Mouse (Mus musculus): ENCODE measurements around the gene Itsn1. TPM values are rescaled to one million over a fixed set of nuclear protein-coding genes. Genes with fewer than 3 reads are reported as not detected.

The Itsn1 gene
- total and polyA plus RNA-seq, 2 experiments from 2014 or later = 11.9 to 64.7 TPM

DNA sequence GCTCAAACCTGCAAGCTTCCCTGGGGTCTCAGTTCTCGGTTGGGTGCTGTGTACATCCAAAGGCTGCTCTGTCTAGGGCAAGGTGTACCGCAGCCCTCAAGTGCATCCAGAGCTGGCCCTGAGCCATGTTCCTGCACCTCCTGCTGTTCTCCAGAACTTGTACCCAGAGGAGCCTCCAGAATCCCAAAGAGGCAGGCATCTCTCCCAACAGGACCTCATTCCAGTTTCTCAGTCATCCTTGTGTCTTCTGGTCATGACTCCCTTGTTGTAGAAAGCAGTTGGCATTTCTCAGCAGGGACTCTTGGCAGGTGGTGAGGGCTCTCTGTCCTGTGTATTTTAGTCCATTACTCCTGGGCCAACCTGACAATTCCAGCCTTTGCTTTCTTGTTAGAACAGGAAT, 154.6 kb downstream of the Itsn1 start:
- no peak for DNase-seq (ENCODE audit: low spot score)

DNA sequence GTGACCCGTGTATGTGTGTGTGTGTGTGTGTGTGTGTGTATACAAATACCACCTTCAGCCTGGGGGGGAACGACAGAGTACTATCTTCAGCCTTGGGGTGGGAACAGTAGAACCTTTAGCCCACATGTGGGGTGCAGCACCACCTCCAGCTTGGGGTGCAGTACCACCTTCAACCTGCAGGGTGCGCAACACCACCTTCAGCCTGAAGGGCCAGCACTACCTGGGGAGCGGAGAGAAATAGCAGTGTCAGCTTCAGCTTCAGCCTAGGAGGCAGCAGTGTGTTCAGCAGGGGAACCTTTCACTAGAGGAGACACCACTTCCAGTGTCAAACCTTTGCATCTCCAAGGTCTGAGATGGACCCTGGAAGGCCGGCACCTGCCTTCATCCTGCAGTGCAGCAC, 155.1 kb downstream of the Itsn1 start:
- Histone ChIP-seq H3K4me3 (ENCODE audit: low read depth, low read length) (no peak overlapping the region), H3K27ac (ENCODE audit: low read depth) (no peak overlapping the region), H3K4me2 (ENCODE audit: low read depth, low read length) (no peak overlapping the region), H3K27me3 (ENCODE audit: control insufficient read depth, insufficient read depth, low read length) (no peaks in the 10 kb centered on the region), H3K9ac (replicated peaks; ENCODE audit: low read depth, low read length) (no peak overlapping the region), H3K9me3 (replicated peaks; ENCODE audit: control insufficient read depth, low read length) (no peaks in the 10 kb centered on the region), H3K36me3 (replicated peaks; ENCODE audit: control insufficient read depth, insufficient read depth, low read length) (no peaks in the 10 kb centered on the region), H3K4me1 (ENCODE audit: control insufficient read depth, insufficient read depth) (no peaks in the 10 kb centered on the region)
- 65% methylated on average over 5 of the region's 5 CpGs for WGBS
- TF ChIP-seq EP300 (IDR thresholded peaks at IDR 0.05; ENCODE audit: low read depth) (no peak), CTCF (IDR thresholded peaks at IDR 0.05; ENCODE audit: low read depth) (peak; percentile 66)
- no peak for DNase-seq (ENCODE audit: low spot score)
- ATAC-seq (ENCODE audit: insufficient read depth, low read depth) = 0 out of 2 replicates have a peak, but pooled peaks have one; percentile 3

More for the DNA sequence above, 154.6 kb downstream of the Itsn1 start:
- no peak overlapping the region for H3K4me2 ChIP-seq (ENCODE audit: low read depth, low read length)
- no peak overlapping the region for H3K27ac ChIP-seq (ENCODE audit: low read depth)
- ATAC-seq (ENCODE audit: insufficient read depth, low read depth) = no peak
- no peaks in the 10 kb centered on the region for H3K36me3 ChIP-seq (replicated peaks; ENCODE audit: control insufficient read depth, insufficient read depth, low read length)
- no peaks in the 10 kb centered on the region for H3K4me1 ChIP-seq (ENCODE audit: control insufficient read depth, insufficient read depth)
- no peak overlapping the region for H3K4me3 ChIP-seq (ENCODE audit: low read depth, low read length)
- H3K9me3 ChIP-seq (replicated peaks; ENCODE audit: control insufficient read depth, low read length) = no peaks in the 10 kb centered on the region
- 92% methylated on average over 2 of the region's 2 CpGs for WGBS
- H3K9ac ChIP-seq (replicated peaks; ENCODE audit: low read depth, low read length) = no peak overlapping the region
- no peak for TF ChIP-seq CTCF (IDR thresholded peaks at IDR 0.05; ENCODE audit: low read depth)
- no peak for TF ChIP-seq EP300 (IDR thresholded peaks at IDR 0.05; ENCODE audit: low read depth)
- no peaks in the 10 kb centered on the region for H3K27me3 ChIP-seq (ENCODE audit: control insufficient read depth, insufficient read depth, low read length)

DNA sequence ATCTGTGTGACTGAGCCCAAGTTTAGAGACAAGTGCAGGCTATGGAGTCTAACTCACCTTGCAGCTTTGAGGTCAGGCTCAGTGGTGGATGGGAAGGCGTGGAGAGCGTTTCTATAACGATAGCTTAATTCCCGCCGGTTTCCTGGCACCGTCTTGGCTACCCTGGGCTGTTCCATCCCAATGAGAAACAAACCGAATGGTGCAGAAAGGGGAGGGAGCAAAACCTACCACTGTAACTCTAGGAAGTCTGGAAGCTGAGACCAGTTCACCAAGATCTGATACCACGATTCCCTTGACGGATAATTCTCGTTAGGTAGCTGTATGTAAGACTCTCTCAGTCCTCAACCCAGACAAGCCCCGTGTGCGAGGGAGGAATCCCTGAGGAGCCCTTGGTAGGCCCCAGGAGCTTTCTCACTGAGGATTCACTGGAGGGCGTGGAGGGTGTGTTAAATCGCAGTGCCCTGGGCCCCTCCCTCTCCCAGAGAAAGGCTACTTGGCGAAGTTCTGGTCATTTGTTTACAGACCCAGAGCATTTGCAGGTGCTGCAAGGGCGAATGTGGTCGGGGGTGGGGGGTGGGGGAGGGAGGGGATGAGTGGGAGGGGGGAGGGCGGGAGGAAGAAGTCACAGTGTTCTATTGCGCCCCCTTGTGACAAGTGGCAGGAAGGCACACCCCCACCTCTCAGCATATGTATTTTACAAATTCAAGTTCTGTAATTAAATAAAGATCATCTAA, 156.5 kb downstream of the Itsn1 start:
- H3K9me3 ChIP-seq (replicated peaks; ENCODE audit: control insufficient read depth, low read length) = no peaks in the 10 kb centered on the region
- H3K4me3 ChIP-seq (ENCODE audit: low read depth, low read length) = peak overlapping the region; percentile 1; the same call in 1 of the 2 replicates
- no peaks in the 10 kb centered on the region for H3K27me3 ChIP-seq (ENCODE audit: control insufficient read depth, insufficient read depth, low read length)
- ATAC-seq (ENCODE audit: insufficient read depth, low read depth) = peak; percentile 31; the same call in 1 of the 2 replicates
- H3K27ac ChIP-seq (ENCODE audit: low read depth) = no peak overlapping the region
- WGBS = 12% methylated on average over 18 of the region's 19 CpGs
- no peaks in the 10 kb centered on the region for H3K36me3 ChIP-seq (replicated peaks; ENCODE audit: control insufficient read depth, insufficient read depth, low read length)
- no peak for DNase-seq (ENCODE audit: low spot score)
- no peak overlapping the region for H3K9ac ChIP-seq (replicated peaks; ENCODE audit: low read depth, low read length)
- TF ChIP-seq CTCF (IDR thresholded peaks at IDR 0.05; ENCODE audit: low read depth) (peak; percentile 43), EP300 (IDR thresholded peaks at IDR 0.05; ENCODE audit: low read depth) (no peak)
- no peaks in the 10 kb centered on the region for H3K4me1 ChIP-seq (ENCODE audit: control insufficient read depth, insufficient read depth)
- peak overlapping the region; percentile 32 for H3K4me2 ChIP-seq (ENCODE audit: low read depth, low read length)

DNA sequence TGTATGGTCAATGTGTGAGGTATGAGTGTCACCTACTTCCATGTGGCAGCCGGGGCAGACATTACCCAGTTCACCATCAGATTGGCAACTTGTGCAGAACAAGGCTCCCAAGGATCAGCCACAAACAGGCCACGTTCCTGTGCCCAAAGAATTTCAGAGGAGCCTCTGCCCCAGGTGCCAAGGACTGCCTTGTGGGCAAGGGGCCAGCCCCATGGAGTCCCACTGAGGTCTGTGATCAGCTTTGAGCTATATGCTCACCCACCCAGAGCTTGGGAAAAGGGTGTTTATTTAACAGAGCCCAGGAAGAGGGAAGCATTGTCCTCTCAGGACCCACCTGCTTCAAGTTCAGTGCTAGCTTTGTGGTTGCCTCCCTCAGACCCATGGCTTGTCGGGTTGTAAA, 159.3 kb downstream of the Itsn1 start:
- ATAC-seq (ENCODE audit: insufficient read depth, low read depth) = no peak
- Histone ChIP-seq H3K36me3 (replicated peaks; ENCODE audit: control insufficient read depth, insufficient read depth, low read length) (no peaks in the 10 kb centered on the region), H3K4me2 (ENCODE audit: low read depth, low read length) (no peak overlapping the region), H3K9me3 (replicated peaks; ENCODE audit: control insufficient read depth, low read length) (no peaks in the 10 kb centered on the region), H3K9ac (replicated peaks; ENCODE audit: low read depth, low read length) (no peak overlapping the region), H3K4me3 (ENCODE audit: low read depth, low read length) (no peak overlapping the region), H3K4me1 (ENCODE audit: control insufficient read depth, insufficient read depth) (no peaks in the 10 kb centered on the region), H3K27me3 (ENCODE audit: control insufficient read depth, insufficient read depth, low read length) (no peaks in the 10 kb centered on the region), H3K27ac (ENCODE audit: low read depth) (no peak overlapping the region)
- 72% methylated on average over 3 of the region's 3 CpGs for WGBS
- TF ChIP-seq CTCF (IDR thresholded peaks at IDR 0.05; ENCODE audit: low read depth) (no peak), EP300 (IDR thresholded peaks at IDR 0.05; ENCODE audit: low read depth) (no peak)
- no peak for DNase-seq (ENCODE audit: low spot score)

DNA sequence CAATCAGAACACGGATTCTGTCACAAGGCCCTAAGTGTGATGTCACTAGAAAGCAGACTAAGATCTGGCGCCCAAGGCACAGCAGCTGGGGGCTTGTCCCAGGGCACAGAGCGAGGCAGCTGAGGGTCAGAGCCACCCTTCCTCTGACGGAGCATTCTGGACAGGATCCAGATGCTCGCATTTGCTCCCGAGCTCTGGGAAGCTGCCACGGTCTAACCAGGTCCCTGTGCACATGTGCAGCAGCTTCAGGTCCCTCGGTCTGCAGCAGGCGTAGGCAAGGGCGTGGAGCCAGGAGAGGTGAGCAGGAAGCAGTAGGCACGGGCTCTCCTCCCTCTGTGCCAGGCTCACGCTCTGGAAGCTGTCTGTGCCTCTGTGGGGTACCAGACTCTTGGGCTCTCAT, 160.8 kb downstream of the Itsn1 start:
- no peak overlapping the region for H3K9ac ChIP-seq (replicated peaks; ENCODE audit: low read depth, low read length)
- H3K27ac ChIP-seq (ENCODE audit: low read depth) = no peak overlapping the region
- H3K27me3 ChIP-seq (ENCODE audit: control insufficient read depth, insufficient read depth, low read length) = no peaks in the 10 kb centered on the region
- ATAC-seq (ENCODE audit: insufficient read depth, low read depth) (no peak), DNase-seq (ENCODE audit: low spot score) (no peak)
- no peak overlapping the region for H3K4me3 ChIP-seq (ENCODE audit: low read depth, low read length)
- no peak overlapping the region for H3K4me2 ChIP-seq (ENCODE audit: low read depth, low read length)
- no peaks in the 10 kb centered on the region for H3K4me1 ChIP-seq (ENCODE audit: control insufficient read depth, insufficient read depth)
- 19% methylated on average over 12 of the region's 12 CpGs for WGBS
- TF ChIP-seq EP300 (IDR thresholded peaks at IDR 0.05; ENCODE audit: low read depth) (no peak), CTCF (IDR thresholded peaks at IDR 0.05; ENCODE audit: low read depth) (no peak)
- no peaks in the 10 kb centered on the region for H3K36me3 ChIP-seq (replicated peaks; ENCODE audit: control insufficient read depth, insufficient read depth, low read length)
- H3K9me3 ChIP-seq (replicated peaks; ENCODE audit: control insufficient read depth, low read length) = no peaks in the 10 kb centered on the region

DNA sequence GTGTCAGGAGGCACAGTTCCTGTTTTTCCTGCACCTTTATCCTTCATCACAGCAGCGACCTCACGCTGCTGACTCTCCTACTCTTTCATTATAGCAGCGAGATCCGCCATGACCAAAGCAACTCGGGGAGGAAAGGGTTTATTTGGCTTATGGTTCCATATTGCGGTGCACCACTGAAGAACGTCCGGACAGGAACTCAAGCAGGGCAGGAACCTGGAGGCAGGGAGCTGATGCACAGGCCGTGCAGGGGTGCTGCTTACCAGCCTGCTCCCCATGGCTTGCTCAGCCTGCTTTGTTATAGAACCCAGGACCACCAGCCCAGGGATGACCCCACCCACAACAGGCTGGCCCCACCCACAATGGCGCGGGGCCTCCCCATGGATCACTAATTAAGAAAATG, 162.1 kb downstream of the Itsn1 start:
- WGBS = 78% methylated on average over 11 of the region's 11 CpGs
- TF ChIP-seq EP300 (IDR thresholded peaks at IDR 0.05; ENCODE audit: low read depth) = no peak
- TF ChIP-seq CTCF (IDR thresholded peaks at IDR 0.05; ENCODE audit: low read depth) = no peak
- H3K9ac ChIP-seq (replicated peaks; ENCODE audit: low read depth, low read length) = no peak overlapping the region
- H3K4me2 ChIP-seq (ENCODE audit: low read depth, low read length) = no peak overlapping the region
- H3K4me3 ChIP-seq (ENCODE audit: low read depth, low read length) = no peak overlapping the region
- no peaks in the 10 kb centered on the region for H3K9me3 ChIP-seq (replicated peaks; ENCODE audit: control insufficient read depth, low read length)
- ATAC-seq (ENCODE audit: insufficient read depth, low read depth) = no peak
- H3K4me1 ChIP-seq (ENCODE audit: control insufficient read depth, insufficient read depth) = no peaks in the 10 kb centered on the region
- H3K36me3 ChIP-seq (replicated peaks; ENCODE audit: control insufficient read depth, insufficient read depth, low read length) = no peaks in the 10 kb centered on the region
- no peaks in the 10 kb centered on the region for H3K27me3 ChIP-seq (ENCODE audit: control insufficient read depth, insufficient read depth, low read length)
- no peak for DNase-seq (ENCODE audit: low spot score)
- no peak overlapping the region for H3K27ac ChIP-seq (ENCODE audit: low read depth)

All from heart, postnatal 0 days (tissue).